Mouse (Mus musculus) hindbrain, embryonic 14.5 days (tissue): ENCODE measurements around the gene Ofcc1. TPM values are rescaled to one million over a fixed set of nuclear protein-coding genes. Genes with fewer than 3 reads are reported as not detected.

ENCODE experiments used
- ATAC-seq: fragments of 200-750 bp; cut with Nextera tagmentation; 2 replicates; pipeline ENCODE4 v1.8.0; 2017; ENCODE audit warnings: moderate number of reproducible peaks, mild to moderate bottlenecking, moderate TSS enrichment, moderate library complexity; ENCODE audit not compliant: low FRiP score
- DNase-seq: peaks from one replicate; pipeline ENCODE4 v3.0.0-alpha.2; 2015; ENCODE audit warnings: low spot score
- H3K27ac ChIP-seq: fragments of 300-500 bp; sonication (generic); 2 replicates; pipeline ENCODE4 v1.5.1; 2014; ENCODE audit warnings: mild to moderate bottlenecking, moderate library complexity
- H3K27me3 ChIP-seq: fragments of 300-500 bp; sonication (generic); 2 replicates; pipeline ENCODE4 v1.6.1; 2014; ENCODE audit warnings: mild to moderate bottlenecking, low read length, mixed read lengths; ENCODE audit not compliant: control insufficient read depth, insufficient read depth
- H3K36me3 ChIP-seq: fragments of 300-500 bp; sonication (generic); replicated peaks from 2 replicates; pipeline ENCODE4 v1.6.1; 2014; ENCODE audit not compliant: control insufficient read depth, insufficient read depth
- H3K4me1 ChIP-seq: fragments of 300-500 bp; sonication (generic); replicated peaks from 2 replicates; pipeline ENCODE4 v1.6.1; 2014; ENCODE audit warnings: antibody characterized with exemption, low read length, mixed read lengths; ENCODE audit not compliant: control insufficient read depth, insufficient read depth
- H3K4me2 ChIP-seq: fragments of 300-500 bp; sonication (generic); replicated peaks from 2 replicates; pipeline ENCODE4 v1.6.1; 2014; ENCODE audit warnings: mild to moderate bottlenecking, moderate library complexity
- H3K4me3 ChIP-seq: fragments of 300-500 bp; sonication (generic); replicated peaks from 2 replicates; pipeline ENCODE4 v1.5.1; 2014; ENCODE audit warnings: mild to moderate bottlenecking, low read length
- H3K9ac ChIP-seq: fragments of 300-500 bp; sonication (generic); 2 replicates; pipeline ENCODE4 v1.6.1; 2014
- H3K9me3 ChIP-seq: fragments of 300-500 bp; sonication (generic); 2 replicates; pipeline ENCODE4 v1.6.1; 2016; ENCODE audit warnings: low read length; ENCODE audit not compliant: control insufficient read depth
- WGBS: fragments of 180-500 bp; shearing (Covaris S2); extraction: QIAGEN DNeasy Blood & Tissue Kit; methylation state at CpG from one replicate; pipeline ENCODE4 v1.1.7; 2014; 5-methylcytosine and 5-hydroxymethylcytosine counted together
- polyA plus RNA-seq: library from polyadenylated mRNA; unstranded; fragments of >200 nt; fragmentation: Nextera tagmentation; extraction: Ambion mirVana; gene quantifications from 2 replicates; pipeline ENCODE4 v1.2.1, GENCODE M21; 2014

Ofcc1 gene
- polyA plus RNA-seq, 1 experiment from 2014 or later: not detected

- WGBS: 87% methylated on average over 9 of the region's 9 CpGs
- Histone ChIP-seq H3K27me3 (no peaks in the 10 kb centered on the region), H3K4me1 (no peaks in the 10 kb centered on the region), H3K9ac (no peak overlapping the region), H3K27ac (no peak overlapping the region), H3K4me2 (no peak overlapping the region), H3K36me3 (no peaks in the 10 kb centered on the region), H3K4me3 (no peak overlapping the region), H3K9me3 (no peaks in the 10 kb centered on the region)
- DNase-seq: no peak
- no peak for ATAC-seq
Measured at GRCm38 (mm10) chr13:40267546-40267945, 93.7 kb downstream of the Ofcc1 start.

- Histone ChIP-seq H3K27me3 (no peaks in the 10 kb centered on the region), H3K9ac (no peak overlapping the region), H3K4me3 (no peak overlapping the region), H3K36me3 (no peaks in the 10 kb centered on the region), H3K4me2 (0 out of 2 replicates have a peak overlapping the region, but pooled peaks have one; percentile 6), H3K9me3 (no peaks in the 10 kb centered on the region), H3K27ac (no peak overlapping the region), H3K4me1 (no peaks in the 10 kb centered on the region)
- no peak for ATAC-seq
- no peak for DNase-seq
- 63% methylated on average over 16 of the region's 16 CpGs for WGBS
Measured at GRCm38 (mm10) chr13:40263087-40263807, 98.0 kb downstream of the Ofcc1 start.

- Histone ChIP-seq H3K27ac (no peak overlapping the region), H3K9me3 (no peaks in the 10 kb centered on the region), H3K4me1 (no peaks in the 10 kb centered on the region), H3K27me3 (no peaks in the 10 kb centered on the region), H3K9ac (no peak overlapping the region), H3K4me3 (no peak overlapping the region), H3K4me2 (no peak overlapping the region), H3K36me3 (no peaks in the 10 kb centered on the region)
- DNase-seq: no peak
- no peak for ATAC-seq
- 74% methylated on average over 5 of the region's 5 CpGs for WGBS
Measured at GRCm38 (mm10) chr13:40258757-40259156, 102.5 kb downstream of the Ofcc1 start.

DNA sequence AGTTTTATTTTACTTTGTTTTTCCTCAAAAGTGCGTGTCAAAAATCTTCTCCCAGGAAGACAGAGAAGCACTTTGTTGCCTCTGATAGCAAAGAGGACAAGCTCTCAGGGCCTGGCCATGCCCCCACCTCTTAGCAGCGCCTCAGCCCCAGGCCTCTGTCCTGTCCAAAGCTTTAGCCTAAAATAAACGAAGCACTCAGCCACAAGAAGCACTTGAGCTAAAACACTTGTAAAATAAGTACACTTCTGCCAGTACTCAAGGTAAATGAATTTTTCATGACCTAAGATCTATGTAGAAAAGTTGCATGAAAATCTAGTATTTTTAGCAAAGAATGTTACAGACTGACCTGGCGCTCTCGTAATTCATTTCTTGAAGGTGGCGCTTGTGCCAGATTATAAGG, 117.4 kb downstream of the Ofcc1 start:
- WGBS: 89% methylated on average over 6 of the region's 6 CpGs
- H3K4me3 ChIP-seq: no peak overlapping the region
- ATAC-seq: no peak

DNA sequence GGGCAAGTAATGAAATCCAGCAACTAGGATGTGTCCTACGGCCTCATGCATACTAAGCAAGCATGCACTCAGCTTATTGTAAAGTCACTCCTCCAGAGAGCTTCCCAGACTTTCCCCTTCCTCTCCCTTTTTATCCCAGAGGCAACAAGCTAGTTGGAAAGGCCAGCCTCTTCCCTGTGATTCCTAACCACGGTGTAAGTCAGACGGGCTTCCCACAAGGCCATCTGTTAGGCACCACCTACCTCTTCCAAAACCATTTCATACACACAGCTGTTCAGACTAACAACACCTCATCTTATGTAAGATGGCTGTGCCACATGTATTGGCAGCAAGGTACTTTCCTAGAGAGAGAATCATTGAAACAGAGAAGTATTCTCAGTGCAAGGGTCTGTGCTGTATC, 124.9 kb downstream of the Ofcc1 start:
- Histone ChIP-seq H3K9me3 (no peaks in the 10 kb centered on the region), H3K4me2 (no peak overlapping the region), H3K36me3 (no peaks in the 10 kb centered on the region), H3K9ac (no peak overlapping the region), H3K4me3 (no peak overlapping the region), H3K27ac (no peak overlapping the region), H3K4me1 (no peaks in the 10 kb centered on the region), H3K27me3 (no peaks in the 10 kb centered on the region)
- DNase-seq (no peak), ATAC-seq (no peak)
- WGBS: 81% methylated on average over 3 of the region's 3 CpGs

More for the DNA sequence above, 117.4 kb downstream of the Ofcc1 start:
- Histone ChIP-seq H3K9ac (no peak overlapping the region), H3K9me3 (no peaks in the 10 kb centered on the region), H3K27ac (no peak overlapping the region), H3K4me1 (no peaks in the 10 kb centered on the region), H3K4me2 (no peak overlapping the region), H3K36me3 (no peaks in the 10 kb centered on the region), H3K27me3 (no peaks in the 10 kb centered on the region)
- no peak for DNase-seq

DNA sequence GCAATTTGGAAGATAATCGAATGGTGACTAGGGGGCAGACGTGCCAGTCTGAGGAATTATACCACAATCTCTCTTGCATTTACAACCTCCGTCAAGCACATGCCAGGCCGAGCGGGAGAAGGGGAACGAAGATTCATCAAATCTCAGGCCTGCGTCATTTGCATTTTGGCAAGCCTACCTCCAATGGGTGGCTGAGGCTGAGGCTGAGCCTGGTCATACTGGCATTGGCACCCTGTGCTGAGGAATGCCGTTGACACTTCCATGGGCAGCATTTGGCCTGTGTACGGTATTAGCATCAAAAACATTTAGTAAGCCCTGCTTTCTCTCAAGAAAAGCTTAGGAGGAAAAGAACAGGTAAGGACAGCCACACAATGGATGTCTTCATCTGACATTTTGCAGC, 152.9 kb downstream of the Ofcc1 start:
- H3K27me3 ChIP-seq: no peaks in the 10 kb centered on the region
- H3K36me3 ChIP-seq: no peaks in the 10 kb centered on the region
- no peak overlapping the region for H3K4me2 ChIP-seq
- no peak overlapping the region for H3K4me3 ChIP-seq
- WGBS: 49% methylated on average over 9 of the region's 9 CpGs
- H3K9ac ChIP-seq: no peak overlapping the region
- no peaks in the 10 kb centered on the region for H3K4me1 ChIP-seq
- H3K27ac ChIP-seq: no peak overlapping the region
- DNase-seq (no peak), ATAC-seq (no peak)
- H3K9me3 ChIP-seq: no peaks in the 10 kb centered on the region

DNA sequence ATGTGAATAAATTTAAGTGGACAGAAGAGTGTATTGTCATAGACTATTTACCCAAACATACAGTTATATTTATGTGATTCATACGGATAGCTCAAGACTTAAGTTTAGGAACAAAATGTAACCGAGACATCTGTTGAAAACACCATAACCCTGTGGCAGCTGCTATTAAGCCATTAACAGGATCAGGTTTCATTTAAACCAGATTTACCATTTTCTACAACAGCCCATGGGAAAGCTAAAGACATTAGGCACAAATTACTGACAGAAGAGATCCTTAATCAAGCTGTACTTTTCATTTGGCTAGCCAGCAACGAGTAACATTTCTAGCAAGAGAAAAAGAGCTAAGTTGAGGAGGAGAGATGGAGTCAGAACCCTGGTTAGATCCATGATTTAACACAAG, 179.5 kb downstream of the Ofcc1 start:
- Histone ChIP-seq H3K27ac (no peak overlapping the region), H3K4me3 (no peak overlapping the region), H3K4me2 (no peak overlapping the region), H3K9me3 (no peaks in the 10 kb centered on the region), H3K4me1 (no peaks in the 10 kb centered on the region), H3K9ac (no peak overlapping the region), H3K27me3 (no peaks in the 10 kb centered on the region), H3K36me3 (no peaks in the 10 kb centered on the region)
- no peak for DNase-seq
- 73% methylated on average over 3 of the region's 3 CpGs for WGBS
- no peak for ATAC-seq

DNA sequence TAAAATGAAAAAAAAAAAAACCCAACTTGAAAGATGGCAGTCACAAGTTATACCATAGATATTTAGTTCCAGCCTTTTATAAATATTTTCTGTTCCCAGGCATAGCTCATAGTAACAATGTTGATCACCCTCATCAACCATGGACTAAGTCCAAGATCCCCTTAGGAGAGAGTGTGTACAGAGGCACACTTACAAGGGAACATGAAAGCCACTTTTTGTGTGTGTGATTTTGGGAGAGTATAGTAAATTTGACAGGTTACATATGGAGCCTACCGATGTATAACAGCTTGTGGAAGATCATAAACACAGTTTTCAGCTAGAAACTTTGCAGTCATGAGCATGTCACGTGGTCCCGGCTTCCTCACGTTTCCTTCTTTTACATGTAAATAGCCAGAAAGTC, 189.5 kb downstream of the Ofcc1 start:
- no peak for DNase-seq
- 86% methylated on average over 4 of the region's 4 CpGs for WGBS
- H3K4me3 ChIP-seq: no peak overlapping the region
- no peak overlapping the region for H3K27ac ChIP-seq
- no peaks in the 10 kb centered on the region for H3K9me3 ChIP-seq
- no peaks in the 10 kb centered on the region for H3K36me3 ChIP-seq
- no peak overlapping the region for H3K9ac ChIP-seq
- no peak for ATAC-seq
- H3K27me3 ChIP-seq: no peaks in the 10 kb centered on the region
- H3K4me1 ChIP-seq: no peaks in the 10 kb centered on the region
- H3K4me2 ChIP-seq: no peak overlapping the region

DNA sequence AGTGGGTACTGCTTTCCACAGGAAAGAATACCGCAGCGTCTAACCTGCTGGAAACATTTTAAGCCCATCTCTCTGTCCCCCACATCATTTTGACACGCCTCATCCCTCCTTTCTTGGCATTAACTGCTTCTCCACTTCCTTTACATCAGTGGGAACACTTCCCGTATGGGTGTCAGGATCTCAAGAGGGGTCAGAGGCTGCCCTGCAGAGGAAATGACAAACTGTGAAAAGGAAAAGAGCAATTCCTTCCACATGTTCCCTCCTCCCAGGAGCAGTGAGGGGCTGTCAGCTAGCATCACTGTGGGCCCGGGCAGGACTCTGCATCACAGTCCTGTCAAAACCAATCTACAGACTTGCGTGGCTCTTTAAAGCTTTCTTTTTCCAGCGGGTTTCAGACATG, 193.4 kb downstream of the Ofcc1 start:
- Histone ChIP-seq H3K36me3 (no peaks in the 10 kb centered on the region), H3K27ac (no peak overlapping the region), H3K9me3 (no peaks in the 10 kb centered on the region), H3K4me2 (no peak overlapping the region), H3K4me1 (no peaks in the 10 kb centered on the region), H3K27me3 (no peaks in the 10 kb centered on the region), H3K9ac (no peak overlapping the region), H3K4me3 (no peak overlapping the region)
- no peak for ATAC-seq
- WGBS: 70% methylated on average over 7 of the region's 7 CpGs
- DNase-seq: no peak

DNA sequence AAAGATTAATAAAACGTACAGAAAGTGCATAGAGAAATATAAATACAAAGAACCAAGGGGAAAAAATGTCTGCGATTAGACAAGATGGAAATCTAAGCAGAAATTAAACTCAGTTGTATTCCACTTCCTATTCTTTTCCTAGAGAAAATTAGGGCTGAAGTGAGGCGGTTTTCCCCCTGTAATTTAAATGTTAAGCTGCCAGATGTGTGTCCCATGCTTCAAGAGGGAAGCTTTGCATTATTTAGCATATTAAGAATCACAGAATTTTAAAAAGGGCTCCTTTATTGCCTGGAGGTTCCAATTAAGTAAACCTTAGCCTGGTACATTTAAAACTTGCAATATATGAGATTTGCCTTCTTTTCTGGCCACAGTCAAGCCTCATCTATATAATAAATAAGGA, 205.8 kb downstream of the Ofcc1 start:
- H3K4me1 ChIP-seq: no peaks in the 10 kb centered on the region
- no peak for DNase-seq
- no peak overlapping the region for H3K9ac ChIP-seq
- WGBS: 50% methylated on average over 3 of the region's 3 CpGs
- no peak overlapping the region for H3K4me3 ChIP-seq
- no peaks in the 10 kb centered on the region for H3K36me3 ChIP-seq
- ATAC-seq: no peak
- no peak overlapping the region for H3K4me2 ChIP-seq
- no peak overlapping the region for H3K27ac ChIP-seq
- no peaks in the 10 kb centered on the region for H3K27me3 ChIP-seq
- H3K9me3 ChIP-seq: no peaks in the 10 kb centered on the region
